Mouse (Mus musculus) hindbrain, embryonic 11.5 days (tissue): ENCODE measurements around the gene Ltbr. TPM values are rescaled to one million over a fixed set of nuclear protein-coding genes. Genes with fewer than 3 reads are reported as not detected.

Experiments
- ATAC-seq: fragments of 200-750 bp; cut with Nextera tagmentation; 2 replicates; pipeline ENCODE4 v1.8.0; 2017; ENCODE audit warnings: mild to moderate bottlenecking, moderate TSS enrichment, moderate library complexity; ENCODE audit not compliant: low FRiP score
- DNase-seq: peaks from one replicate; pipeline ENCODE4 v3.0.0-alpha.2; 2015; ENCODE audit warnings: low spot score
- H3K27ac ChIP-seq: fragments of 300-500 bp; sonication (generic); 2 replicates; pipeline ENCODE4 v1.5.1; 2014; ENCODE audit warnings: mild to moderate bottlenecking, low read depth, low read length
- H3K27me3 ChIP-seq: fragments of 300-500 bp; sonication (generic); 2 replicates; pipeline ENCODE4 v1.6.1; 2014; ENCODE audit warnings: mild to moderate bottlenecking, low read length, moderate library complexity, mixed read lengths; ENCODE audit not compliant: control insufficient read depth, insufficient read depth
- H3K36me3 ChIP-seq: fragments of 300-500 bp; sonication (generic); 2 replicates; pipeline ENCODE4 v1.6.1; 2014; ENCODE audit warnings: mild to moderate bottlenecking, low read length, moderate library complexity, mixed read lengths; ENCODE audit not compliant: control insufficient read depth, insufficient read depth
- H3K4me1 ChIP-seq: fragments of 300-500 bp; sonication (generic); replicated peaks from 2 replicates; pipeline ENCODE4 v1.6.1; 2014; ENCODE audit warnings: low read length, mixed read lengths; ENCODE audit not compliant: control insufficient read depth, insufficient read depth
- H3K4me2 ChIP-seq: fragments of 300-500 bp; sonication (generic); replicated peaks from 2 replicates; pipeline ENCODE4 v1.6.1; 2014; ENCODE audit warnings: mild to moderate bottlenecking, low read depth, low read length
- H3K4me3 ChIP-seq: fragments of 300-500 bp; sonication (generic); 2 replicates; pipeline ENCODE4 v1.5.1; 2014; ENCODE audit warnings: low read depth, low read length
- H3K9ac ChIP-seq: fragments of 300-500 bp; sonication (generic); 2 replicates; pipeline ENCODE4 v1.6.1; 2014; ENCODE audit warnings: low read depth, low read length
- H3K9me3 ChIP-seq: fragments of 300-500 bp; sonication (generic); 2 replicates; pipeline ENCODE4 v1.6.1; 2016; ENCODE audit warnings: low read length; ENCODE audit not compliant: control insufficient read depth
- WGBS: fragments of 180-500 bp; shearing (Covaris S2); extraction: QIAGEN DNeasy Blood & Tissue Kit; methylation state at CpG from one replicate; pipeline ENCODE4 v1.1.7; 2014; 5-methylcytosine and 5-hydroxymethylcytosine counted together
- polyA plus RNA-seq: library from polyadenylated mRNA; unstranded; fragments of >200 nt; fragmentation: Nextera tagmentation; extraction: Ambion mirVana; gene quantifications from 2 replicates; pipeline ENCODE4 v1.2.1, GENCODE M21; 2014

Gene Ltbr
- polyA plus RNA-seq, 1 experiment from 2014 or later = 17.9 TPM

DNA sequence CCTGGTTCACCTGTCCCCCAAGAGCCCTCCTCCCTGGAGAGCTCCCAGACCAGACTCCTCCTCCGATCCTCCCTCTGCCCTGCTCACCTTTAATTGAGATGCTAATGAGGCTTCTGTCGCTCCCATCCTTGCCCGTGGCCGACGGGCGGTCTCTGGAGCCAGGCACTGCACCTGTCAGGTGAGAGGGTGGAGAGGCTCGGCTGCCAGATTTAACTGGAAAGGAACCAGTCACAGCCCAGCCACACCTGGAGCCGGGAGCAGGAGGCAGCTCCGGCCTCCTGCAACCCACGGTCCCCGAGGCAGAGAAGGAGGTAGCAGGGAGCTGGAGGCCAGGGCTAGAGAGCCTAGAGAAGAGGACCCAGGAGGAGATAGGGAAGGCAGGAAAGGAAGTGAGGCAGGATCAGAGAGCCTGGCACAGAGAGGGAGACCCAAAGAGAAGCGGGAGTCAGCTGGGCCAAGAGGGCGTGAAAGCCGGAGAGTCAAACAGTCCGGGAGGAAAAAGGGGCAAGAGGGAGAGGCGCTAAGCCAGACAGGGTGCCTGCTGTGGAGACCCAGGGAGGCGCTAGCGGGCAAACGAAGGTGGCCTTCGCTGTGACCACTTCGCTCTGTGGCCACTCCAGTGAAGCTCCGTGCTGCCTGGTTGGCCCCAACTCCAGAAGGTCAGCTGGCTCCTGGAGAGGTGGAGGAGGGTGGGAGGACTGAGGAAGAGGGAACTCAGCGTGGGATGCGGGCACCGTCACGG, 7.6 kb upstream of the Ltbr start:
- Histone ChIP-seq H3K9me3 (no peaks in the 10 kb centered on the region), H3K36me3 (no peaks in the 10 kb centered on the region), H3K9ac (no peak overlapping the region), H3K27me3 (peaks cover 34% of the 10 kb centered on the region), H3K4me2 (no peak overlapping the region), H3K27ac (no peak overlapping the region), H3K4me3 (no peak overlapping the region), H3K4me1 (no peaks in the 10 kb centered on the region; the same call in 1 of the 2 replicates)
- ATAC-seq (no peak), DNase-seq (no peak)
- 6% methylated on average over 26 of the region's 26 CpGs for WGBS

DNA sequence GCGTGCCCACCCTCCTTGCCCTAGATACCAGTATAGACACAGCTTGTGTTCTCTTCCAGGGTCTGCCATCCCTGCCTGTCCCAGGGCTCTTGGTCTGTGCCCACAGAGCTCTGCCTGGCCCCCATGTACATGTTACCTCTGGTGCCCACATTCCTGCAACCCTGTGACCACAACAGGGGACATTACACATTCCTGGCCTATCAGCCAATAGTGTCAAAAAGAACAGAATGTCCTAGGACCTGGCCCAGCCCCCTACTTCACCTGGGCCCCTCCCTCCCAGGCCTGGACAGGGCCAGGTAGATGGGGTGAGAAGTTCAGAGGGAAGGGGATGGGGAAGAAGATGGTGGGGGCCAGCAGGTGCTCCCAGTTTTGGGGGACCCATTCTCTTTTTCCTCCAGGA, 6.6 kb upstream of the Ltbr start, which contains the start of gene Scnn1a:
TSS of gene Scnn1a (plus strand) at position 337 of the 400 bp plus-strand sequence.
- Histone ChIP-seq H3K4me3 (no peak within 1 kb of the TSS), H3K4me1 (no peaks in the 10 kb centered on the region; the same call in 1 of the 2 replicates), H3K4me2 (no peak within 1 kb of the TSS), H3K27ac (no peak within 1 kb of the TSS), H3K9ac (no peak within 1 kb of the TSS), H3K9me3 (no peaks in the 10 kb centered on the region), H3K36me3 (no peaks in the 10 kb centered on the region), H3K27me3 (peaks cover 34% of the 10 kb centered on the region)
- DNase-seq (no peak), ATAC-seq (no peak)
- WGBS = 83% methylated on average over 1 of the region's 1 CpGs

DNA sequence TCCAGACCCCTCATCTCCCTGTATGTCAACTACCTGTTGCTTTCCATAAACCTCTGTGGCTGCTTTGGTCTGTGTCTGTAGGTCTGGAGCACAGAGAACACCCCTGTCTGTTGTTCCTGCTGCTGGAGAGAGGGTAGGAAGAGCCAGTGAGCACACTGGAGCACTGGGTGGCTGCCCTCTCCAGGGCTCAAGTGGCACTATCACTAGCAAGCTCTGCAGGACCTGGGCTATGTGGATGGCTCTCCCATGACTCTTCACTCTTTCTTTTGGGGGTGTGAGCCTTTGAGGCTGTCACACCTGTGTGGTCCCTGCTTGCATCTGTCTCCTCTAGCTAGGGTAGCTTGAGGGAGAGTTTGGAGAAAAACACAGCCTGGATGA, 6.2 kb upstream of the Ltbr start:
- no peak overlapping the region for H3K4me2 ChIP-seq
- ATAC-seq (no peak), DNase-seq (no peak)
- no peaks in the 10 kb centered on the region; the same call in 1 of the 2 replicates for H3K4me1 ChIP-seq
- no peak overlapping the region for H3K4me3 ChIP-seq
- no peaks in the 10 kb centered on the region for H3K36me3 ChIP-seq
- H3K27ac ChIP-seq = no peak overlapping the region
- no peak overlapping the region for H3K9ac ChIP-seq
- peaks cover 34% of the 10 kb centered on the region for H3K27me3 ChIP-seq
- no peaks in the 10 kb centered on the region for H3K9me3 ChIP-seq

DNA sequence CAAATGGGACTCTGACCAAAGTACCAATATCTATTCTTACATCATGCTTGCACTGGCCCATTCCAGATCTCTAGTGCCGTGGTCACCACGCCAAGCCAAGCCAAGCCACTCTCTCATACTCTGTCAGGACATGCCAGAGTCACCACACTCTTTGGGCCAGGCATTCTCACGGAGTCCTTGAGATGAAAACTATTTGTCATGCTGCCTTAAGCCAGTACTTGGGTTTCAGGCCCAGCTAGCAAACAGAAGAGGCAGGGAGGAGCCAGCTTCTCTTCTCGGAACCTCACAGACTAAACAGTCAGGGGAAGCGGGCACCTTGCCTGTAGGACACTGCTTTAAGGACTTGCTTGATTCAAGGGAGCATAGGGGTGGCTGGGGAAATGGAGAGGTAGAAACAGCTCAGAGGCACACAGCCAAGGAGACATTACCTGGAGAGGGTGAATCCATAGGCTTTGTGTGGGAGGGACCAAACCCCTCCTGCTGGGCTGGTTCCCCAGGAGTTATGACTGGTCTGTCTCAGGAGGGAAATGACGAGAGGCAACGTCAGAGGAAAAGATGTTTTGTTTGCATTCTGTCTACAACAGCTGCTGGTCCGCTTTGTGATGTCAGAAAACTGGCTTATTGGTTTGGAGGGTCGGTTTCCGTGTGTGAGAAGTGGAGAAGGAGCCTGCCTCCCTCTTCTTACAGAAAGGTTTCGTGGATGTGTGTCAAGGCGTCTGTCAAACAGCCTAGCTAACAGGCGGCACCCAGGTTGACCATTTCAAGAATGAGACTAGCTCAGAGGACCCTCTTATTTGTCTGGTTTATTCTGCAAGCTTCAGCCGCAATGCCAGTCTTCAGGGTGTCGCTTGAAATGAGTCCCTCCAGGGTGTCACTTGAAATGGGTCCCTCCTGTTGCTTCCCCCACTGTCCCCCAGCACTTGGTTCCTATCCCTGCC, 5.6 kb upstream of the Ltbr start:
- 66% methylated on average over 15 of the region's 15 CpGs for WGBS
- peaks cover 34% of the 10 kb centered on the region for H3K27me3 ChIP-seq

DNA sequence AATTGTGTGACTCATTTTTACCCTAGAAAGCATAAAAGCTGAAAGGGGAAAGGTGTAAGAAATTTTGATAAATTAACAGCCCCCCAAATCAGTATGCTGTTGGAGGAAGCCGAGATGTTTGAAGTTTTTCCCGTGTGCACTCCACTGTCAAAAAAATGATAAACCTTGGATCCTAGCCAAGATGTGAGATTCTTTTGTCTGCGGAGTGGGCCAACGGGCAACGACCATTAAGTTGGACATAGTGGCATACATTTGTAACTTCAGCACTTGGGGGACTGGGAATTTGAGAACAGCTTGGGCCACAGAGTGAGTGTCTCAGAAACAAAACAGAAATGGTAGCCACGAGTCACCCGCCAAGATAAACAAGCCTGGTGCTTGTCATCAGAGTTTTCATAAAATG, 3.4 kb upstream of the Ltbr start:
- no peaks in the 10 kb centered on the region for H3K36me3 ChIP-seq
- no peaks in the 10 kb centered on the region; the same call in 1 of the 2 replicates for H3K4me1 ChIP-seq
- no peak overlapping the region for H3K27ac ChIP-seq
- ATAC-seq = no peak
- no peak overlapping the region for H3K4me2 ChIP-seq
- H3K27me3 ChIP-seq = peaks cover 22% of the 10 kb centered on the region
- DNase-seq = no peak
- H3K4me3 ChIP-seq = no peak overlapping the region
- H3K9me3 ChIP-seq = no peaks in the 10 kb centered on the region
- H3K9ac ChIP-seq = no peak overlapping the region
- 75% methylated on average over 7 of the region's 7 CpGs for WGBS

More for the DNA sequence above, 5.6 kb upstream of the Ltbr start:
- ATAC-seq (no peak), DNase-seq (no peak)
- Histone ChIP-seq H3K27ac (no peak overlapping the region), H3K9me3 (no peaks in the 10 kb centered on the region), H3K4me1 (no peaks in the 10 kb centered on the region; the same call in 1 of the 2 replicates), H3K4me3 (no peak overlapping the region), H3K4me2 (no peak overlapping the region), H3K36me3 (no peaks in the 10 kb centered on the region), H3K9ac (no peak overlapping the region)

DNA sequence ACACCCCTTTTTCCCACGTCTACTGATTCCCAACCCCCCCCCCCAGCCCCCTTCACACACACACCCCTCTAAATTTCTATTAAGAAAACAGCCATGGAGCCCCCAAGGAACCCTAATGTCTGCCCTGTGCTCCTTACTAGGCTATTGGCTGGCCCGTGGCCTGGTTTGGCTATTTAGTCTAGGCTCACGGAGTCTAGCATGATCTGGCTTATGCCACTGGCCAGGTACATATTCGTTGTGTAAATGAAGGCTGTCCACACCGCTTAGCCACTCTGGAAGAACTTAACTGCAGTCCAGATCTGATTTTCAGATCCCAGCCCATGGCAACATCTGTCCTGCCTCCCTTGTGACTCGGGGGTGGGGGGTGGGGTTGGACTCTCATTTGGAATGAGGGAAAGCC, 1.1 kb upstream of the Ltbr start:
- H3K36me3 ChIP-seq = no peaks in the 10 kb centered on the region
- 80% methylated on average over 6 of the region's 6 CpGs for WGBS
- H3K27me3 ChIP-seq = peaks cover under 1% of the 10 kb centered on the region; the same call in 1 of the 2 replicates
- no peak overlapping the region for H3K9ac ChIP-seq
- ATAC-seq = no peak
- H3K4me1 ChIP-seq = no peaks in the 10 kb centered on the region
- H3K27ac ChIP-seq = no peak overlapping the region
- no peak for DNase-seq
- no peaks in the 10 kb centered on the region for H3K9me3 ChIP-seq
- no peak overlapping the region for H3K4me3 ChIP-seq
- no peak overlapping the region for H3K4me2 ChIP-seq

DNA sequence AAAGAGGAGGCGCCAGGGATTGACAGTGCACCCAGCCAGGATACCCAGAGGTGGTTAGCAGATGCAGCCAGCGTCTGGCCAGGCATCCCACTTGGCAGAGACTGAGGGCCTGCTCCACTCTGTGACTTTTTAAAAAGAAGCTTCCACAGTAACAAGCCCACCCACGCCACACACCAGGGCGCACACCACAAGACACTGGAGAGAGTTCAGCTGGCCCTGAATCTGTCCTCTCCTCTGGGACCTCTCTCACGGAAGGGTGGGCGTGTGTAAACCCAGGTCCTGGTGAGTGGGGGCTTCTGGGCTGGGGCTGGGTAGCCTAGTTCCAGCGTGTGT, 512 bp upstream of the Ltbr start:
- H3K4me3 ChIP-seq = 0 out of 2 replicates have a peak overlapping the region, but pooled peaks have one; percentile 33
- no peak overlapping the region for H3K27ac ChIP-seq
- H3K9ac ChIP-seq = peak overlapping the region; percentile 75
- no peaks in the 10 kb centered on the region for H3K27me3 ChIP-seq
- H3K4me2 ChIP-seq = peak overlapping the region; percentile 76
- DNase-seq = no peak
- H3K4me1 ChIP-seq = no peaks in the 10 kb centered on the region
- 51% methylated on average over 7 of the region's 7 CpGs for WGBS
- no peaks in the 10 kb centered on the region for H3K9me3 ChIP-seq
- H3K36me3 ChIP-seq = no peaks in the 10 kb centered on the region
- ATAC-seq = peak; percentile 20

DNA sequence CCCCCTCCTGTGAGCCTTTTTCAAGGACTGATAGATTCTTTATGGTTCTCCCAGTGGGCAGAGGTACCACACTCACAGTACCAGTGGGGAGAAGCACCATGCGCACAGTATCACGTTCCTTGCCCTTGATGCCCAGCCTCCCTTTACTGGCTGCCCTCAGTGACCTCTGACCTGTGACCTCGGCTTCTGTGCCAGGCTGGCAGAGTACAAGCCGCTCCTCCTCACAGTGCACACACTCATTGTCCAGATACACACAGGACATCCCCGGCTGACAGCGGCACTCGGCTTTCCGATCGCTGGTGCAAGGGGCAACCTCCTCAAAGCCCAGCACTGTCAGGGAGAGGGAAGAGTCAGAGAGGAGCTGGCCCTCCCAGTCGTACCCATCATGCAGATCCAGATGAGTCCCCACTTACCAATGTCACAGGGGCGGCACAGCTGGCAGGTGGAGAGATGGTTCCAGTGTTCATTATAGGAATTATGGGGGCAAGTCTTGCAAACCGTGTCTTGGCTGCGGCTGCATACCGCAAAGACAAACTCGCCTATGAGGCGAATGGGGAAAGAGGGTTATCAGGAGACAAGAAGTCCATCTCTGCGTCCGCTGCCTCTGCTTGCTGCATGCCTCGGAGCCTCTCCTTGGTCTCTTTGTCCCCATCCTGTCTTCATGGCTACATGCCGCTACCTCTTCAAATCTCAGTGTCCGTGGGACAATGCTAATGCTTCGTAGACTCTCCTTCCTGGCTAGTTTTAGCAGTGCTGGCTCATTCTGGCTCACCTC, 917 bp downstream of the Ltbr start:
- Histone ChIP-seq H3K27me3 (no peaks in the 10 kb centered on the region), H3K36me3 (no peaks in the 10 kb centered on the region), H3K4me2 (peak overlapping the region; percentile 76), H3K9ac (peak overlapping the region; percentile 75), H3K4me3 (peak overlapping the region; percentile 33), H3K27ac (no peak overlapping the region), H3K4me1 (no peaks in the 10 kb centered on the region), H3K9me3 (no peaks in the 10 kb centered on the region)
- peak; percentile 19 for DNase-seq
- no peak for ATAC-seq
- WGBS = 63% methylated on average over 22 of the region's 22 CpGs
